Mouse (Mus musculus) T-helper 2 cell (primary cell): Measurements from ENCODE around the gene Dusp19.

Source experiments
- in situ Hi-C: fragments of 300-600 bp; cut with MboI, MseI; formaldehyde crosslinking; loops from one replicate; pipeline ENCODE4 v1.15.1; 2025; ENCODE audit warnings: high pct_unique_total_duplicates

The Dusp19 gene

GRCm38 (mm10) chr2:80616854-80617737, at the start of gene Dusp19, which contains the start of gene Nup35:
Gene Dusp19 (plus strand): TSS chr2:80617045.
Gene Nup35 (plus strand): TSS chr2:80617236.
- in situ Hi-C loops = no loop called here

GRCm38 (mm10) chr2:80567411-80567810, 49.4 kb upstream of the Dusp19 start:
- in situ Hi-C loops = no loop called here

- in situ Hi-C loops = no loop called here
Measured at GRCm38 (mm10) chr2:80570656-80571055, 46.2 kb upstream of the Dusp19 start.

- in situ Hi-C loops = no loop called here
Measured at GRCm38 (mm10) chr2:80577286-80577685, 39.6 kb upstream of the Dusp19 start.

- in situ Hi-C loops = no loop called here
Measured at GRCm38 (mm10) chr2:80579253-80579891, 37.5 kb upstream of the Dusp19 start.

- in situ Hi-C loops = no loop called here
Measured at GRCm38 (mm10) chr2:80580311-80580961, 36.4 kb upstream of the Dusp19 start.

DNA sequence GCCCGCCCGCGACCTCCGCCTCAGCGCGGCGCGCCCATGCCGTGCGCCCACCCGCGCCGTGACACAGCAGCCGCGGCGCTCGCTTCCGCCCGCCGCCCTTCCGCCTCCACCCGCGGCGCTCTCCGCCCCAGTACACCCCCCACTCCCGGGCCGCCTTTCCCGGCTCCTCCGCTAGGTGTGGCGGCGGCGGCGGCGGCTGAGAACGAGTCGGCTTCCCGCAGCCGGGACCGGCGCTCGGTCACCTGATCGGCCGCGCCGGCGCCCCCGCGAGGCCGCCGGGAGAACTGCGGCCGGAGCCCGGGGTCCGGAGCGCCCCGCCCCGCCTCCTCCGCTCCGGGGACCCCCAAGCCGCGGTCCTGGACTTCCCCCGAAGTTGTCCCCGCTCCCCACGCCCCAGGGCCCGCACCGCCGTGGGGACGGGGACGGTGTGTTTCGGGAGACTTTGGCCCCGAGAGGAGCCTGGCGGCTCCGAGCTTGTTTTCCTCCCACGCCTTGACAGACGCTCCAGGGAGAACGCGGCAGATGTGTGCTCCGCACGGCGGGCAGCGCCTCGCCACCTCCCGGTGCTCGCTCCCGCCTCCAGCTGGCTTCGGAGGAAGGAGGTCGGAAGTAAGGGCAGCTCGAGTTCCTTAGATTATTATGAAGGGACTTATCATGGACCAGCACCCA, 35.7 kb upstream of the Dusp19 start, which contains the start of gene Nckap1:
Nckap1 (minus strand) TSS at position 338 of the 669 bp plus-strand sequence.
- in situ Hi-C loops = no loop called here

DNA sequence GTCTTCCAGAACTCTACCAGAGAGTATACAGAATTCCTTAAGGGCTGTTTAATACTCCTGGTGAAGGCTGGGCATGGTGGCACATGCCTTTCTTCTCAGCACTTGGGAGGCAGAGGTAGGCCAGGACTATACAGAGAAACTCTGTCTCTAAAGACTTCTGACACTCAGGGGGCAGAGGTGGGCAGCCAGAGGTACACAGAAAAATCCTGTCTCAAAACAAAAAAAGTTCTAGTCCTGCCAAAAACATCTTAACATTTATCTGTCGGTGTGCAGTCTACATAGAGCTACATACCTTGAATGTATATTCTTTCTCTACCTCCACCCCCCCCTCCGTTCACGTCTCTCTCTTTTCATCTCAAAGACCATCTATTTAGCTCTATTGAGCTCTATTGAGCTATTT, 34.5 kb upstream of the Dusp19 start:
- in situ Hi-C loops = no loop called here

- in situ Hi-C loops = no loop called here
Measured at GRCm38 (mm10) chr2:80594215-80594918, 22.5 kb upstream of the Dusp19 start.

DNA sequence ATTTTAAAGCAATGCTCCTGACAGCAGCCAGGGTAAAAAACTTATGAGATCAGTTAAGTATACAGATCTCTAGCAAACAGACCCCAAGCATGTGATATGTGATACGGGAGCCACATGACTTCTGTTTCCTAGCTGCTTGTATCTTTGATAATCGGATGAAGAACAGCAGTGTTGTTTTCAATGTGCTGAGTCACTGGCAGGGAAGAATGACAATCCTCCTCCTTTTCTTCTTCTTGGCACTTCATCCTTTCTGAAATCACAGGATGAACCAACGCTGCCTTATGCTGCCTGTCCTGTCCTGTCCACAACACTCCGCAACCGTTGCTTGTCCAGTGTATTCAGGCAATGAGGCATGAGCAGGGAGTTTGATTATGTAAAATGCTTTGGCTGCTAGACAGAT, 19.9 kb upstream of the Dusp19 start:
- in situ Hi-C loops = no loop called here

DNA sequence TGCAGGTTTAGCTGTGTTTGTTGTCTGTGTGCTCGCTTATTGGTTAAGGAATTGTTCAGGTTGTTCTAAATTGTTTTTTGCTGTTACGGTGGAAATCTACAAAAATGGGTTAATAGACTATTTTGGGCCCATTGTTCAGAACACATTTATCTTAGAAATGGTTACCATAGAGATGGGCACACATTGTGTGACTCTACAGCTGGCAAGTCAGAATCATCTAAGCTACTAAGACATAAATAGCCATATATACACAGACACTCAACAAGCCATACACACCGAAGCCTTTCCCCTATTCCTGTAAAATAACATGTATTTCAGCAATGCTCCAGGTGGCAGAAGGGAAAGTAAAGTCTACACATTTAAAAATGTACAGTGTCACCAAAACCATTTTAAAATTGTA, 17.0 kb upstream of the Dusp19 start:
- in situ Hi-C loops = no loop called here

- in situ Hi-C loops = no loop called here
Measured at GRCm38 (mm10) chr2:80600611-80601010, 16.2 kb upstream of the Dusp19 start.

DNA sequence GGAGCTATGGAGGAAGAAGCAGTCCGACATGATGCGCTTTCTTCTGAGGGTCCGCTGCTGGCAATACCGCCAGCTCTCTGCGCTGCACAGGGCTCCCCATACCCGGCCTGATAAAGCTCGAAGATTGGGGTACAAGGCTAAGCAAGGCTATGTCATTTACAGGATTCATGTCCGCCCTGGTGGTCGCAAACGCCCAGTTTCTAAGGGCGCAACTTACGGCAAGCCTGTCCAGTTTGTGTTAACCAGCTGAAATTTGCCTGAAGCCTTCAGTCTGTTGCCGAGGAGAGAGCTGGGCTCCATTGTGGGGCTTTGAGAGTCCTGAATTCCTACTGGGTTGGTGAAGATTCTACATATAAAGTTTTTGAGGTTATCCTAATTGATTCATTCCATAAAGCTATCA, 14.1 kb upstream of the Dusp19 start:
- in situ Hi-C loops = no loop called here

DNA sequence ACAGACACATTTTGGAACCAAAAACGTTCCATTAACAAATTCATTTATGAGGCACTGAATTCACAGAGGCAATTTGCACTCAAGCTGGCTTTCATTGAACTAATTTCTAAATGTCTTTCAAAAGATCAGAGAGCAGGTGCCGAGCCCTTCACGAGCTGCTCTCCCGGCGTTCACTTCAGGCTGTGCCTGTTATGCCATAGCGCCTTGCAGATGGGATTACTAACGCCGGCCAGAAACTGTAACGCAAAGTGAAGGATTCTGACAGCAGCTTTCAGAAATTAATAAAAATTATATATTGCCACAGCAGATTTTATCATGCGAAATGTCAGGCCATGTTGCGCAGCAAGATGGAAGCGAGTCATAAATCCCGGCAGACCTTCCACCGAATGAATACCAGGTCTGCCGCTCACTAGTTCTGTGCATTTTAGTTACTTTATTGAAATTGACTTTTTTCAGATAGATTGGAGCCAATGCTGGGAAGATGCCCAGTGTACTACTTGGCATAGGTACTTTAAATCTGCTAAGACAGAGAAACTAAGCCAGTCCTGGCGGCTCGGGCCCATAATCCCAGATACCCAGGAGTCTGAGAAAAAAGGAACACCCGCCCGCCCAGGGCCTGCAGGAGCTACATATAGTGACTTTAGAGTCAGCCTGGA, 12.9 kb upstream of the Dusp19 start:
- in situ Hi-C loops = no loop called here

DNA sequence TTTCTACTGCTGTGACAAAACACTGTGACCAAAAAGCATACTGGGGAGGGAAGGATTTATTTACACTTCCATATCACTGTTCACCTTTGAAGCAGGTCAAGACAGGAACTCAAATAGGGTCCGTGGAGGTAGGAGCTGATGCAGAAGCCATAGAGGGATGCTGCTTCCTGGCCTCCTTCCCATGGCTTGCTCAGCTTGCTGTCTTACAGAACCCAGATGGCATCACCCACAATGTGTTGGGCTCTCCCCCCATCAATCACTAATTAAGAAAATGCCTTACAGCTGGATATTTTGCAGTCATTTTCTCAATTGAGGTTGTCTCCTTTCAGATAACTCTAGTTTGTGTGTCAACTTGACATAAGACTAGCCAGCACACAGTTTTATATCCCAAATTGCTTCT, 4.6 kb upstream of the Dusp19 start:
- in situ Hi-C loops = no loop called here

GRCm38 (mm10) chr2:80612796-80613195, 4.0 kb upstream of the Dusp19 start:
- in situ Hi-C loops = no loop called here

- in situ Hi-C loops = no loop called here
Measured at GRCm38 (mm10) chr2:80618991-80619390, 2.1 kb downstream of the Dusp19 start.

GRCm38 (mm10) chr2:80621921-80622320, 5.1 kb downstream of the Dusp19 start:
- in situ Hi-C loops = no loop called here

GRCm38 (mm10) chr2:80624523-80624922, 7.7 kb downstream of the Dusp19 start:
- in situ Hi-C loops = no loop called here

- in situ Hi-C loops = no loop called here
Measured at GRCm38 (mm10) chr2:80632336-80633026, 15.6 kb downstream of the Dusp19 start.
